ENCODE assay signal across 8 mouse cellular contexts in the genomic region with DNA sequence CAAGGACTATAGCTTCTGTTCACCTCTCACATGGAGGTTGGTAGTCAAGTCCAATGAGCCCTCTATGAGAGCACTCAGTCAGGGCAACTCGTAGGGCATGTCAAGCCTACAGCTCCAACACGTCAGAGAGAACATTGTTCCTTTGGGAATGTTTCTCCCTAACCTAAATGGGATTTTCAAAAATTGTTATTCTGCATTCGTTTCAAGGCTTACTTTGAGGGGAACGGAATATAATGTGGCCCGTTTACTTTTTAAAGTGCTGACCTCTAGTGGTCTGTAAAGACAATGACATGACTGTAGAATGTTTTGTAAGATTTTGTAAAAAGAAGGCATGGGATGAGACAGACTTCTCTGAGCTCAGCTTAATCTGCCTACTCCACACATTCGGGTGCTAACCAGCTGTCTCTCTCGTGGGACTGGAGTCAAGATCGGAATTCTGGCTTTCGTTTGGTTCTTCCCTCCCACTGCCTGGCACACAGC. TPM values are rescaled to one million over a fixed set of nuclear protein-coding genes. Genes with fewer than 3 reads are reported as not detected.
DNase-seq lines count a peak whose midpoint lies in the region; ATAC-seq lines count a peak whose summit lies in the region.

No protein-coding gene starts in this region.

- ATAC-seq in forebrain, embryonic 16.5 days = peak; percentile 87

- H3K9ac ChIP-seq in forebrain, embryonic 16.5 days (replicated peaks; ENCODE audit: low read depth, low read length) = no peak overlapping the region

- H3K4me2 ChIP-seq in forebrain, embryonic 16.5 days (ENCODE audit: low read length) = no peak overlapping the region

- H3K27ac ChIP-seq in forebrain, embryonic 16.5 days (ENCODE audit: low read length) = no peak overlapping the region

- H3K4me3 ChIP-seq in forebrain, embryonic 16.5 days (replicated peaks; ENCODE audit: low read length) = no peak overlapping the region

- 23% methylated on average over 9 of the region's 9 CpGs for WGBS in forebrain, embryonic 16.5 days

- no peaks in the 10 kb centered on the region for H3K9me3 ChIP-seq in forebrain, embryonic 16.5 days (ENCODE audit: control insufficient read depth, low read length)

- no peaks in the 10 kb centered on the region for H3K36me3 ChIP-seq in forebrain, embryonic 16.5 days (ENCODE audit: control insufficient read depth, insufficient read depth)

- DNase-seq in kidney, adult 9 months = peak; percentile 33
- no peak for DNase-seq in kidney, adult 11 months
- DNase-seq in MN1 (ENCODE audit: low spot score) = peak; percentile 44
- peak; percentile 43 for DNase-seq in layer of hippocampus, adult 9-10 months (ENCODE audit: low spot score)
- peak; percentile 23 for DNase-seq in neural tube, embryonic 10.5 days (ENCODE audit: extremely low spot score, low spot score)
- DNase-seq in adrenal gland, adult 2 months = no peak
- DNase-seq in cerebellum, postnatal 36 days = no peak

- no peaks in the 10 kb centered on the region for H3K27me3 ChIP-seq in forebrain, embryonic 16.5 days (replicated peaks; ENCODE audit: control insufficient read depth, insufficient read depth, low read length)

- H3K4me1 ChIP-seq in forebrain, embryonic 16.5 days (replicated peaks; ENCODE audit: control insufficient read depth, insufficient read depth, low read length) = no peaks in the 10 kb centered on the region

RNA-seq across cellular contexts. Expression of a gene that starts 27.5 kb away (rescaled TPM):
- polyA plus RNA-seq in forebrain, embryonic 16.5 days (2015; fragmentation: Nextera tagmentation; extraction: Ambion mirVana) = 7.8 and 9.8 TPM in 2 replicates
- total RNA-seq in adrenal gland, adult 2 months (2021) = 10 to 100 TPM; 13.9 to 22.0 TPM
- 2.0 and 2.4 TPM in 2 replicates for polyA plus RNA-seq in adrenal gland, adult 2 months (2012; rRNA removed)

Comparison
In these comparisons a context has a peak if more than half of its experiments do, and no peak if none do; other contexts are left out.
1. DNase-seq: peak in kidney, adult 9 months (single experiment), MN1 (single experiment), layer of hippocampus, adult 9-10 months (single experiment) and neural tube, embryonic 10.5 days (single experiment); none in kidney, adult 11 months (single experiment), adrenal gland, adult 2 months (single experiment) and cerebellum, postnatal 36 days (0 of 2).